Mouse (Mus musculus): Measurements from ENCODE around the gene Tgfbrap1. TPM values are rescaled to one million over a fixed set of nuclear protein-coding genes. Genes with fewer than 3 reads are reported as not detected.
"Not testable (repeated sequence)": the region's sequence is repeated elsewhere in the genome, so short reads cannot be mapped to it uniquely, and the experiment has no call there.

Tgfbrap1 gene
- polyA plus RNA-seq, 1 experiment from 2014 or later = 10.8 TPM

- Histone ChIP-seq H3K36me3 (ENCODE audit: control insufficient read depth, insufficient read depth, low read length) (no peaks in the 10 kb centered on the region; the same call in 1 of the 2 replicates), H3K27me3 (replicated peaks; ENCODE audit: control insufficient read depth, insufficient read depth, low read length) (no peaks in the 10 kb centered on the region), H3K4me2 (ENCODE audit: low read depth, low read length) (no peak overlapping the region), H3K4me1 (ENCODE audit: control insufficient read depth, insufficient read depth, low read length) (no peaks in the 10 kb centered on the region), H3K27ac (replicated peaks; ENCODE audit: low read depth, low read length) (no peak overlapping the region), H3K9me3 (ENCODE audit: control insufficient read depth, low read length) (no peaks in the 10 kb centered on the region), H3K9ac (ENCODE audit: low read depth, low read length) (no peak overlapping the region), H3K4me3 (ENCODE audit: low read depth, low read length) (no peak overlapping the region)
- ATAC-seq (ENCODE audit: low read depth) (peak; percentile 69; the same call in 1 of the 2 replicates), DNase-seq (ENCODE audit: low spot score) (peak; percentile 92)
- 54% methylated on average over 8 of the region's 8 CpGs for WGBS
Observed at GRCm38 (mm10) chr1:43139587-43140266, 41.3 kb upstream of the Tgfbrap1 start.

DNA sequence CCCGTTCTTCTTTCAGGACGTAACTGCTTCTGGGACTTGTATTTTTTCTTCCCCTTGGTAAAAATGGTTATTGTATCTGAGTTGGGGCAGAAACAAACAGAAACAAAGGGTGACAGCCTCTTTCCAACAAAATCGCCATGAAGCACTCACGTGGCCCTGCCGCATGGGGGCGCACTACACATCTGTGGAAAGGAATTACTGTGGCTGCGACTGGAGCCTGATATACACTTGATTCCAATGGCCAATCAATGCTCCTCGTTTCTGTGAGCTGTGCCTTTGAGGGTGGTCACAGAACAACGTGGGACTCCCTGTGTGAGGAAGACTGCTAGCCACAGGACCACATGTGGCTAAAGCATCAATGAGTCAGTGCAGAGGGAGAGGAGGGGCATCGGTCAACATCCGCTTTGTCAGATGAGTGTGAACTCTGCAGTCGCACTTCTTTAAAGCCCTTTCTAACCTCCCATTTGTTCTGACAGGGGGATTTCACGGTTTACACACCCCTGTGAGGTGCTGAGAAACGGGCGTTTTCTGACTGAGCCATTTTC is 39.9 kb upstream of the Tgfbrap1 start:
- WGBS = 75% methylated on average over 15 of the region's 15 CpGs
- DNase-seq (ENCODE audit: low spot score) (no peak), ATAC-seq (ENCODE audit: low read depth) (no peak)
- Histone ChIP-seq H3K4me3 (ENCODE audit: low read depth, low read length) (no peak overlapping the region), H3K4me2 (ENCODE audit: low read depth, low read length) (no peak overlapping the region), H3K9me3 (ENCODE audit: control insufficient read depth, low read length) (no peaks in the 10 kb centered on the region), H3K27me3 (replicated peaks; ENCODE audit: control insufficient read depth, insufficient read depth, low read length) (no peaks in the 10 kb centered on the region), H3K27ac (replicated peaks; ENCODE audit: low read depth, low read length) (no peak overlapping the region), H3K36me3 (ENCODE audit: control insufficient read depth, insufficient read depth, low read length) (no peaks in the 10 kb centered on the region; the same call in 1 of the 2 replicates), H3K4me1 (ENCODE audit: control insufficient read depth, insufficient read depth, low read length) (no peaks in the 10 kb centered on the region), H3K9ac (ENCODE audit: low read depth, low read length) (no peak overlapping the region)

- WGBS = 87% methylated on average over 5 of the region's 5 CpGs
- Histone ChIP-seq H3K4me1 (ENCODE audit: control insufficient read depth, insufficient read depth, low read length) (no peaks in the 10 kb centered on the region), H3K27me3 (replicated peaks; ENCODE audit: control insufficient read depth, insufficient read depth, low read length) (no peaks in the 10 kb centered on the region), H3K4me2 (ENCODE audit: low read depth, low read length) (no peak overlapping the region), H3K36me3 (ENCODE audit: control insufficient read depth, insufficient read depth, low read length) (no peaks in the 10 kb centered on the region; the same call in 1 of the 2 replicates), H3K27ac (replicated peaks; ENCODE audit: low read depth, low read length) (no peak overlapping the region), H3K9me3 (ENCODE audit: control insufficient read depth, low read length) (no peaks in the 10 kb centered on the region), H3K4me3 (ENCODE audit: low read depth, low read length) (no peak overlapping the region), H3K9ac (ENCODE audit: low read depth, low read length) (no peak overlapping the region)
- no peak for ATAC-seq (ENCODE audit: low read depth)
- DNase-seq (ENCODE audit: low spot score) = no peak
Observed at GRCm38 (mm10) chr1:43137334-43137733, 38.9 kb upstream of the Tgfbrap1 start.

DNA sequence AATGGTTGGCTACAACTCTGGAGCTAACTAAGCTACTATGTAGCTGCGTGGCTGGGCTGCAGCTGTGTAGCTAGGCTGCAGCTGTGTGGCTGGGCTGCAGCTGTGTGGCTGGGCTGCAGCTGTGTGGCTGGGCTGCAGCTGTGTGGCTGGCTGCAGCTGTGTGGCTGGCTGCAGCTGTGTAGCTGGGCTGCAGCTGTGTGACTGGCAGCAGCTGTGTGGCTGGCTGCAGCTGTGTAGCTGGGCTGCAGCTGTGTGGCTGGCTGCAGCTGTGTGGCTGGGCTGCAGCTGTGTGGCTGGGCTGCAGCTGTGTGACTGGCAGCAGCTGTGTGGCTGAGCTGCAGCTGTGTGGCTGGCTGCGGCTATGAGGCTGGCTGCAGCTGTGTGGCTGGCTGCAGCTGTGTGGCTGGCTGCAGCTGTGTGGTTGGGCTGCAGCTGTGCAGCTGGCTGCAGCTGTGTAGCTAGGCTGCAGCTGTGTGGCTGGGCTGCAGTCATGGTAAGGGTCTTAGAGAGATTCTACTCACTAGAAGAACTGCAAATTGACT is 38.1 kb upstream of the Tgfbrap1 start:
- 72% methylated on average over 2 of the region's 2 CpGs for WGBS
- H3K27ac ChIP-seq (replicated peaks; ENCODE audit: low read depth, low read length) = not testable (repeated sequence)

DNA sequence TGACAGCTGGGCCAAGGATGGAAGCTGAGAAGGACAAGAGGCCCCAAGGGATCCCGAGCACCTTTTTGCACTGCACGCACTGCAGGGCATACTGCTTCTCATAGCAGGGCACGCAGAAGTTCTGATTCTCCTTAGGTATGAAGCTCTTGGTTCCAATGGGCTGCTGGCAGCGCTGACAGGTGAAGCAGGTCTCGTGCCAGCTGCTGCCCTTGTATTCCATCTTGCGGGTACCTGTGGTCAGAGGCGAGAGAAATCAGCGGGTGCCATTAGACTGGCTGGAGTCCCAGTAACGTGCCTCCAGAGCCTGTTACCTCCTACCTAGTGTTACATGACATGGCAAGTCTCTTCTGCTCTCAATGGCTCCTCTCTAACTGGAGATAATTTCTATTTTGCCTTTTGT is 33.2 kb upstream of the Tgfbrap1 start:
- WGBS = 93% methylated on average over 9 of the region's 9 CpGs
- no peak for DNase-seq (ENCODE audit: low spot score)

More for the DNA sequence above, 38.1 kb upstream of the Tgfbrap1 start:
- H3K9ac ChIP-seq (ENCODE audit: low read depth, low read length); H3K4me1 ChIP-seq (ENCODE audit: control insufficient read depth, insufficient read depth, low read length); H3K27me3 ChIP-seq (replicated peaks; ENCODE audit: control insufficient read depth, insufficient read depth, low read length); H3K4me3 ChIP-seq (ENCODE audit: low read depth, low read length); DNase-seq (ENCODE audit: low spot score); H3K36me3 ChIP-seq (ENCODE audit: control insufficient read depth, insufficient read depth, low read length); ATAC-seq (ENCODE audit: low read depth); H3K4me2 ChIP-seq (ENCODE audit: low read depth, low read length); H3K9me3 ChIP-seq (ENCODE audit: control insufficient read depth, low read length): not testable (repeated sequence)

DNA sequence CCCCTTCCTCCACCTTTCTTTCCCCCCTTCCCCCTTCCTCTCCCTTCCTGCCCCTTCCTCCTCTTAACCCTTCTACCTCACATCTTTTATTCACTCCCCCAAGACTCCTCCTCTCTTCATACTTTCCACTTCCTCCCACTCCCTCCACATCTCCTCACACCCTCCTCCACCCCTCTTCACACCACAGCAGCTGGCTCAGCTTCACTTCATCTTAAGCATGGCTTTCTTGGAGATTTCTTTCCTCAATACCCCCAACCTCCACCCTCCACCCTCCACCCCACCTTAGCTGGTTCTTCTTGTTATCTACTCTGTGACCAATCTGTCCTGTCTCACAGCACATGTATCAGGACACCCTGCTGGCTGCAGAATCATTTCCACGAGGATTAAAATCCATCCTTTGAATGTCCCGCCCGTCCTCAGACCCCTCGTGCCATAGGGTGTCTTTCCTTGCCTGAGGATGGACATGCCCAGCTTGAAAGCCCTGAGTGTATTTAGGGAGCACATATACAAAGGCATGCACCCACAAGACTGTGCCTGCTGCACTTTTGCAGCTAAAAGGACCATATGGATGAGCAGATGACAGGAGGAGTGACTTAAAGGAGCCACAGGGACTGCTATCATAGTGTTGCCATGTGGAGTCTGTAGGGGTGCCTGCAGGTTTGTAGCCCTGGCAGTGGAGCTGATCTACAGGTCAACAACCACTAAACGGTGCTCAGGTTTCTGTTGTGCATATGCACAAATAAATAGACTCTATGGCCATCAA is 32.0 kb upstream of the Tgfbrap1 start:
- WGBS = 73% methylated on average over 5 of the region's 5 CpGs
- H3K4me2 ChIP-seq (ENCODE audit: low read depth, low read length) = no peak overlapping the region
- no peak for DNase-seq (ENCODE audit: low spot score)

More for the DNA sequence above, 33.2 kb upstream of the Tgfbrap1 start:
- Histone ChIP-seq H3K36me3 (ENCODE audit: control insufficient read depth, insufficient read depth, low read length) (peaks cover 12% of the 10 kb centered on the region; the same call in 1 of the 2 replicates), H3K4me2 (ENCODE audit: low read depth, low read length) (no peak overlapping the region), H3K9me3 (ENCODE audit: control insufficient read depth, low read length) (no peaks in the 10 kb centered on the region), H3K27me3 (replicated peaks; ENCODE audit: control insufficient read depth, insufficient read depth, low read length) (no peaks in the 10 kb centered on the region), H3K9ac (ENCODE audit: low read depth, low read length) (no peak overlapping the region), H3K27ac (replicated peaks; ENCODE audit: low read depth, low read length) (no peak overlapping the region), H3K4me3 (ENCODE audit: low read depth, low read length) (no peak overlapping the region), H3K4me1 (ENCODE audit: control insufficient read depth, insufficient read depth, low read length) (no peaks in the 10 kb centered on the region)
- ATAC-seq (ENCODE audit: low read depth) = no peak

GRCm38 (mm10) chr1:43127820-43128610 is 29.6 kb upstream of the Tgfbrap1 start:
- no peak overlapping the region for H3K27ac ChIP-seq (replicated peaks; ENCODE audit: low read depth, low read length)
- DNase-seq (ENCODE audit: low spot score) = no peak
- no peak overlapping the region for H3K4me3 ChIP-seq (ENCODE audit: low read depth, low read length)
- H3K9ac ChIP-seq (ENCODE audit: low read depth, low read length) = no peak overlapping the region
- no peaks in the 10 kb centered on the region for H3K27me3 ChIP-seq (replicated peaks; ENCODE audit: control insufficient read depth, insufficient read depth, low read length)
- ATAC-seq (ENCODE audit: low read depth) = no peak
- H3K9me3 ChIP-seq (ENCODE audit: control insufficient read depth, low read length) = no peaks in the 10 kb centered on the region
- H3K4me1 ChIP-seq (ENCODE audit: control insufficient read depth, insufficient read depth, low read length) = no peaks in the 10 kb centered on the region
- WGBS = 60% methylated on average over 8 of the region's 8 CpGs
- H3K36me3 ChIP-seq (ENCODE audit: control insufficient read depth, insufficient read depth, low read length) = peaks cover 12% of the 10 kb centered on the region; the same call in 1 of the 2 replicates
- H3K4me2 ChIP-seq (ENCODE audit: low read depth, low read length) = no peak overlapping the region

More for the DNA sequence above, 32.0 kb upstream of the Tgfbrap1 start:
- Histone ChIP-seq H3K4me3 (ENCODE audit: low read depth, low read length) (no peak overlapping the region), H3K27ac (replicated peaks; ENCODE audit: low read depth, low read length) (no peak overlapping the region), H3K9me3 (ENCODE audit: control insufficient read depth, low read length) (no peaks in the 10 kb centered on the region), H3K36me3 (ENCODE audit: control insufficient read depth, insufficient read depth, low read length) (peaks cover 12% of the 10 kb centered on the region; the same call in 1 of the 2 replicates), H3K4me1 (ENCODE audit: control insufficient read depth, insufficient read depth, low read length) (no peaks in the 10 kb centered on the region), H3K27me3 (replicated peaks; ENCODE audit: control insufficient read depth, insufficient read depth, low read length) (no peaks in the 10 kb centered on the region), H3K9ac (ENCODE audit: low read depth, low read length) (no peak overlapping the region)
- no peak for ATAC-seq (ENCODE audit: low read depth)

DNA sequence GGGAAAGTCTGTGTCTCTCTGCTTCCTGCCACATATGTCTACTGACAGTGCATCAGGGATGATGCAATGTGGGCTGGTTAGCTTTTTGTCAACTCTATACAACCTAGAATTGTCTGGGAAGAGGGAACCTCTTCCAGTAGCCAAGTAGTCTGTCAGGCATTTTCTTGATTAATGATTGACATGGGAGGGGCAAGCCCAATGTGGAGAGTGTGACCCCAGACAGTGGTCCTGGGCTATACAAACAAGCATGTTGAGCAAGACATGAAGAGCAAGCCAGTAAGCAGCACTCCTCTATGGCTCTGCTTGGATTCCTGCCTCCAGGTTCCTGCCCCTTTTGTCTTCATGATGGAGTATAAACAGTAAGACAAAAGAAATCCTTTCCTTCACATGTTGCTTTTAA is 28.8 kb upstream of the Tgfbrap1 start:
- Histone ChIP-seq H3K27ac (replicated peaks; ENCODE audit: low read depth, low read length) (no peak overlapping the region), H3K4me2 (ENCODE audit: low read depth, low read length) (no peak overlapping the region), H3K27me3 (replicated peaks; ENCODE audit: control insufficient read depth, insufficient read depth, low read length) (no peaks in the 10 kb centered on the region), H3K4me1 (ENCODE audit: control insufficient read depth, insufficient read depth, low read length) (no peaks in the 10 kb centered on the region), H3K4me3 (ENCODE audit: low read depth, low read length) (no peak overlapping the region), H3K36me3 (ENCODE audit: control insufficient read depth, insufficient read depth, low read length) (peaks cover 12% of the 10 kb centered on the region; the same call in 1 of the 2 replicates), H3K9me3 (ENCODE audit: control insufficient read depth, low read length) (no peaks in the 10 kb centered on the region), H3K9ac (ENCODE audit: low read depth, low read length) (no peak overlapping the region)
- DNase-seq (ENCODE audit: low spot score) = no peak
- no peak for ATAC-seq (ENCODE audit: low read depth)

All from embryonic facial prominence, embryonic 14.5 days (tissue).